Mouse (Mus musculus): ENCODE measurements at regions not wholly inside any gene's neighbourhood (a gene's known extent, or its start where the extent isn't known, plus 50 kb on each side); places are given as distances from the start of the nearest gene placed in this dataset.

DNA sequence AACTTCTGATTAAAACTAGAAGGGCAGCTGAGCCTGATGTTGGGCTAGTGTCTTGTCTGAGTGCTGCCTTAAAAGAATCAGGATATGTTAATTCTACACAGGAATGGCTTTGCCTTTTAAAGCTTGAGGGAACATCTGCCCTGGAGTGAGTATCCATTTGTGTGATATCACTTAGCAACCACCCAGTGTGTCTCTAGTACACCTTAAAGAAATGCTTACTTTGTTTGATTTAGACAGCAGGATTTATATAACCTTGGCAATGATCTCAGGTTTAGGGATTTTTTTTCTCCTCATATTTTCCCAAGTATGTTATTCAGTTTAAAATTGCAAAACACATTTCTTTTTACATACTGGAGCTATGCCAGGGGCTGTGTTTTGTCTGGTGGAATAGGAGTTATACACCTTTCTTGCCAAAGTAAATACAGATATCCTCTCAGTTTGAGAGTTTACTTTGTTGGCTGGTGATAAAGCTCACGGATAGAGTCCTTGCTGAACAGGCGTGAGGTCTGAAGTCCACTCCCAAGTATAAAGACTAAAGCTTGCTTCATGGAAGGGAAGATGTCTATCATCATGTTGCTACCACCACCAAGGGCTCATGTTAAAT is 206.6 kb downstream of the Rsl24d1 start:
- DNase-seq (ENCODE audit: low spot score in 2 of 2), result no peak

DNA sequence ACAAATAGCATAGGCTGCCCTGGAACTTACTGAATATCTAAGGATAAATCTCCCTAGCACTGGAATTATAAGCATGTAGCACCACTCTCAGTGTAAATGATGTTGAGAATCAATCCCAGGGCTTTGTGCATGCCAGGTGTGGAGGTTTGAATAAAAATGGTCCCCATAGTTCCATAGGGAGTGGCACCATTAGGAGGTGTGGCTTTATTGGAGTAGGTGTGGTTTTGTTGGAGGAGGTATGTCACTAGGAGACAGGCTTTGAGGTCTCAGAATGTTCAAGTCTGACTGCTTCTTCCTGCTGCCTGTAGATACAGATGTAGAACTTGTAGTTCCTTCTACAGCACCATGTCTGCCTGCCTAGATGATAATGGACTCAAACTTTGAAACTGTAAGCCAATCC is 217.8 kb downstream of the Rsl24d1 start:
- DNase-seq (ENCODE audit: low spot score in 2 of 2), result no peak

DNA sequence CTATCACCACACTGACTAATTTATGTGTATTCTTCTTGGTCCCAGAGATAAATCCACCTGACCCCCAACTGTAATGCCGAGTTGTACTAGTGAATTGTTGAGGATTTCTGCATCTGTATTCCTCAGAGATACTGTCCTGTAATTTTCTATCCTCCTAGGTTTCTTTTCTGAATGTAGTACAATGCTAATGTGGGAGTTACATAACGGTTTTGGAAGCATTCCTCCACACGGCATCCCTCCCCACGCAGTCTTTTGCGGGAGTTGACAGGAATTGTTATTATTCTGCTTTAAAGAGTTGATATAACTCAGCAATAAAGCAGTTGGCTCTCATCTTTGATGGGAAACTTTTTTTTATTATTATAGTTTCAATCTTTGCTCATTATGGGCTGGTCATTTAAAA is 222.8 kb downstream of the Rsl24d1 start:
- DNase-seq (ENCODE audit: low spot score in 2 of 2), result no peak

DNA sequence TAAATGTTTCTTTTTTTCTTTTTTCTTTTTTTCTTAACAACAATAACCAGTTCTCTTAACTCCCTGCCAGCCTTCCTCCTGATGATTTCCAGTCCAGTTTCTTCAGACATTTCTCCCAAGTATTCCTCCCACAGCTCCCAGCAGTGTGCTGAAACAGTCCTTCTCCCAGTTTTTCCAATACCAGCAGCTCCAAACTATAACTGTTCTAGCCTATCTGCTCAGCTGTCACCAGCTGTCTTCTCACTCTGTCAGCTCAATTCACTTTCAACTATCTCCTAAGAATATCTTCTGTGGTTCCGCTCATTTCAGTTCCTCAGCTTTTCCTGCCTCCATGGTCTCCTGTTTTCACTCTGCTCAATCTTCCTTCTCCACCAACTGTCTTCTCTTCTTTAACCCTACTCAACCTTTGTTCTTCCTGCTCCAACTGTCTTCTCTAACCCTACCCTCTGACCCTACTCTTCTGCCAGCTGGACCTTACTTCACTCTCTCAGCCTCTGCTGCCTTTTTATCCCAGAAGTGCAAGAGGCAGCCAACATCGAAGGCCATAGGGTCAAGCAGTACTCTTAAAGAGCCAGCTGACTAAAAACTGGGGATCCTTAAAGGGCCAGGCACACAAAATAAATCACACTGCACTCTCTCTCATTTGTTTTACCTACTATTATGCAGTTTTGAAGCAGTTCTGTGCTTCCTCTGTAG is 224.0 kb downstream of the Rsl24d1 start:
- DNase-seq (ENCODE audit: low spot score in 2 of 2), result no peak

DNA sequence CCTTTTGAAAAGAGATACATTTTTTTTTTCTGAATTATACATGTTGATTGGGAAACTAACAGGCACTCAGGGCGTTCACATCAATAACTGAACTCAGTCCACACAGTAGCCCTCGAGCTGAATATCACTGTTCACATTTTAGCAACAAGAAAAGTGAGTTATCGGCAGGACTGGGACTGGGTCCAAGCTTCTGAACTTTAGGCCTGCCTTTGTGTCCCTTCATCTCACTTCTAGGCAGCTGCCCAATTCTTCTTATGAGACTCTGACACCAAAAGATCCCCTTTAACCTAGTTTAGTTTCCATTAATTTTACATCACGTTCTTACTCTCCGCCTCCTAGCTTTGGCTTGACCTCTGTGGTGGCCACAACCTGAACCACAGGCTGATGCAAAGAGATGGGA is 242.7 kb downstream of the Rsl24d1 start:
- no peak for DNase-seq (ENCODE audit: low spot score in 2 of 2)

DNA sequence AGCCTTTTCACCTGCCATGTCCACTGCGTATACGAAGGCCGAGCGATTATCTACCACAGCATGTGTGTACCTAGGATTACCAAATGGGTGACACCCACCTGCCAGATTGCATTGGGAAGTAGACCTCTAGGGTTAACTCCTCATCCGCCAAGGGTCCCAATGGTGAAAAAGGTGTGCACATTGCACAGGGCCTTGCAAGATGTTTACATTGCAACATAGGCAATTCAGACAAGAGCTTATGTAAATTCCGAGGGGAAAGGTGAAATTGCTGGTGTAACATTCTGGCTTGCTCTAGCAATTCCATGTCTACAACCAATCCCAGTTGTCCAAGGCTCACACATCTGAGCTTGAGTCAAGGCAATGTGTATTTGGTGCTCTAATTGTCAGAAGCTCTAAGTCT is 245.7 kb downstream of the Rsl24d1 start:
- no peak for DNase-seq (ENCODE audit: low spot score in 2 of 2)

DNA sequence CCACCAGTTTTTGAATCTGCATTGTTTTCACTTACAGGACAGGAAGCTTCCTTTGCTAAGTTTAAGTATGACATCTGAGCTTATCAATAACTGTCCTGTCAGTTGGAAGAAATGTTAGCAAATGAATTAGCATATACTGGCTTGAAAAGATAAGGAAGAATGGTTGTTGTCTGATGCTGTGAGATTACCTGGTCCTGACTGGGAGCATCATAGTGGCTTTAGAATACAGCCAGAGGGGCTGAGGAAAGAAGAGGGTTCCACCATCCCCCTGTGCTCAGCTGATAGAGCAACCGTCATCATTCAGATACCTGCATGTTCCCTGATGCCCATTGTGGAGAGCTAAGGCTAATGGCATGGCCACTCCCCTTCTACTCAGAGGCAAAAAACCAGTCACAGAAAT is 267.5 kb downstream of the Rsl24d1 start:
- no peak for DNase-seq (ENCODE audit: low spot score in 2 of 2)

DNA sequence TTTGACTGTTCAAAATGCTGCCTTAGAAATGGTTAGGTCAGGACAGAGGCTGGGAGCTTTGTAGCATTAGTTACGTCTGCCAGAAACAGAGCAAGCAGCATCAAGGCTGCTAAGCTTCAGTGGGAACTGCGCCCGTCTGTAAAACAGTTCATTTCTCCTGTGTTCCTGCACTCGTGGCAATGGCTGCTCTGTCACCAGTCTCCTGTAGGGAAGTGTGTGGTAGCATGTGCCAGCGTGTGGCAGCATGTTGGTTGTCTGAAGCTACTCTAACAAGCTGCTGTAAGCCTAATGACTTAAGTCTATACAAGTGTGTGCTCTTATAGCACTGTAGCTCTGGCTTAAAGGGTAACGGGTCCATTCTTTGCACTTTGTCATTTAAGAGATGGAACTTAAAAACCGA is 278.8 kb downstream of the Rsl24d1 start:
- DNase-seq (ENCODE audit: low spot score in 2 of 2), result no peak

DNA sequence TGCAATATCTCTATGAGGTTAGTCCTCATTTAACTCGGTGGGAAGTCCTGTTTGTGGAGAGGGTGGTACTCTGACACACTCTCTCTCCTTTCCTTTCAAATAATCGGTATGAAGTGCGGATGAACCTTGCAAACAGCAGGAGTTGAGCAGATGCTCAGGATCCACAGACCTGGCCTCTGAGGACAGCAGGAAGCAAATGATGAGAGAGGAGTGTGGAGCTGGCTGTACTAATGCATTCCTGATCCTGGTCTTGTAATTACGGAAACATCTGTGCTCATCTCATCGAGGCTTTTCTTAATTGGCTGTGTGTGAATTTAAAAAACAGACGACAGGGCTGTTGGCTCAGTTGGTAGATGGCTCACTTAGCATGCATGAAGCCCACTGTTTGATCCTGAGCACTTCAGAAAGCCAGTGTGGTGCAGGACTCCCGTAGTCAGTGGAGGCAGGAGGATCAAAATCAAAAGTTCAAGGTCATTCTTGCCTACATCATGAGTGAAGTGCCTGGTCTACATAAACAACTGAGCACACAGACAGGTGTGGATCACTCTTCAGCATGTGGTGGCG is 300.2 kb downstream of the Rsl24d1 start:
- DNase-seq (ENCODE audit: low spot score in 2 of 2), result no peak

DNA sequence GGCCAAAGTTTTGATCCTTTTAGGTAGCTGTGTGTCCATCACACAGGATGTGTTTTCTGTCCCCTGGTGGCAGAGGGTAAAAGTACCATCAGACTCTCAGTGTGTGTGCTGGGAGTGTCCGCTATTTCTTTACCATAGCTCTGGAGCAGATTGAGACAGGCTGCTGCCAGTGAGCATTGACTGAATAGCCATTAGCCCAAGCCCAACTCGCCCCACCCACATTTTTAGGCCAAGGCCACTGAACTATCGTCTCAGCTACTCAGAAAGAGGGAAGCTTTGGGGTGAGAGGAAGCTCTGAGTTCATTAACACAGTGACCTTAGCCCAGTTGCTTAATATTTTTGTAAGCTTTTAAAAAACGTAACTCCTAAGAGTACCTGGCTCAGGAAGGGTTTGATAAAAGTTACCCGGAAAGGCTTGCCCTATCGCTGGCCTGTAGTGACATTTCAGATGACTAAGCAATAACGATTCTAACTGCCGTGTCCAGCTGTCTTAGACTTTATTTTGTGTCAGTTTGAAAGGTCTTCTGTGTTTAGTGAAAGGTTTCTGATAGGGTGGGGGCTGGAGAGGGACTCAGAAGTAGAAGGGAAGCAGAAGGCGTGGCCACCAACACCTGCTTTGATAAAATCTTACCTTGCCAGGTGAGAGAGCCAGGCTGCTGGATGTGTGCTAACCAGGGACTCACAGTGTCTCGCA is 303.0 kb downstream of the Rsl24d1 start:
- DNase-seq (ENCODE audit: low spot score in 2 of 2), result no peak

Measured in gastrocnemius, postnatal 4 days (tissue).